Mouse (Mus musculus): ENCODE results near the gene Bcar3.

Gene Bcar3

DNA sequence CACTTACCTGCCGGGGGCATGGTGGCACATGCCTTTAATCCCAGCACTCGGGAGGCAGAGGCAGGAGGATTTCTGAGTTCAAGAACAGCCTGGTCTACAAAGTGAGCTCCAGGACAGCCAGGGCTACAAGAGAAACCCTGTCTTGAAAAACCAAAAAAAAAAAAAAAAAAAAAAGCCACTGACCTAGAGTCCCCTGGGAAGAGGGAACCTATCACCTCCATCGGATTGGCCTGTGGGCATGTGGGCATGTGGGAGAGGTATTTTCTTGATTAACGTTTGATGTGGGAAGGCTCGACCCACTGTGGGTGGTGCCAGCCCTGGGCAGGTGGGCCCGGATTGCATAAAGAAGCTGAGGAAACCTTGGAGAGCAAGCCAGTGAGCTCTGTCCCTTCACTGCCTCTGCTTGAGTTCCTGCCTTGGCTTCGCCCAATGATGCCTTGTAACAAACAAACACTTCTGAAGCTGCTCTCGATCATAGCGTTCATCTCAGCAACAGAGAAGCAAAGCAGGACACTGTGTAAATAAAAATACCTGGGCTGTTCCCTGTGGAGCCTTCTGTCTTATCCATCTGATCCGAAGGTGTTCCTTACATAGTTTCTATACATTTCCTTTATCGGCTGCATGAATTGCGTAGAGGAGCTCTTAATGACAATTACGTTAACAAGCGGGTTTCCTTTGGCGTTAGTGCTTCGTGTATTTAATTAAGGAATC lies 124.8 kb downstream of the Bcar3 start:
- no peak for DNase-seq (ENCODE audit: low spot score)

GRCm38 (mm10) chr3:122419610-122420409 lies 125.9 kb downstream of the Bcar3 start:
- DNase-seq (ENCODE audit: low spot score): peak; percentile 59

GRCm38 (mm10) chr3:122420410-122420774 lies 126.5 kb downstream of the Bcar3 start:
- peak; percentile 31 for DNase-seq (ENCODE audit: low spot score)

DNA sequence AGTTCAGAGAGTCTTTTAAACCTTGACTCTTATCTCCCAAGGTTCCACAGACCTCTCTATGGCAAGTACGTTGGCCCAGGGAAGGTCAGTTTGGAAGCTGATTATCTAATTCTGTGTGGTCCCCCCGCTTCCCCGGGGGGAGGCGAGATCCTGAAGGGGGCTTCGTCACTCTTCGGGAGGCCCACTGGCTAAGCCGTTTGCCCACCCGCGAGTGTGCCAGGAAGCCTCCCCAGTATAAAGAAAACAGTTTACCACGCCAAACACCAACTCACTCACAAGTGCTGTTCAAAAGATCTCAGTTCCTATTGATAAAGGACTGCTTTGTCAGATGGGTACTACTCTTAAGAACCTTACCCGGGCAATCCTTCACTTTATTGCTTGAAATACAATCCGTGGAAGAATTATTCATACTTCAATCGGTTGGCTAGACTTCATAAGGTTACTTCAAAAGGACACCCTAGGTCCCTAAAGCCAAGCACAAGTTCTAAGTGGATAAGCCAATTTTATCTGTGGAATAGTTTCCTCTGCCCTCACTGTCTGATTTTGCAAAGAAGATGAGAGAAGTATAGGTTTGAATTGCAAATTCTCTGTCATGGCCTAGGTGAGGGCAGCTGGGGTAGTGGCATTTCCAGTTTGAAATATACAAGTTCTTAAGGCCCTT lies 127.2 kb downstream of the Bcar3 start:
- DNase-seq (ENCODE audit: low spot score): no peak

GRCm38 (mm10) chr3:122421802-122422201 lies 127.9 kb downstream of the Bcar3 start:
- DNase-seq (ENCODE audit: low spot score): no peak

- no peak for DNase-seq (ENCODE audit: low spot score)
Observed at GRCm38 (mm10) chr3:122422276-122422675, 128.3 kb downstream of the Bcar3 start.

GRCm38 (mm10) chr3:122423643-122424042 lies 129.7 kb downstream of the Bcar3 start:
- no peak for DNase-seq (ENCODE audit: low spot score)

DNA sequence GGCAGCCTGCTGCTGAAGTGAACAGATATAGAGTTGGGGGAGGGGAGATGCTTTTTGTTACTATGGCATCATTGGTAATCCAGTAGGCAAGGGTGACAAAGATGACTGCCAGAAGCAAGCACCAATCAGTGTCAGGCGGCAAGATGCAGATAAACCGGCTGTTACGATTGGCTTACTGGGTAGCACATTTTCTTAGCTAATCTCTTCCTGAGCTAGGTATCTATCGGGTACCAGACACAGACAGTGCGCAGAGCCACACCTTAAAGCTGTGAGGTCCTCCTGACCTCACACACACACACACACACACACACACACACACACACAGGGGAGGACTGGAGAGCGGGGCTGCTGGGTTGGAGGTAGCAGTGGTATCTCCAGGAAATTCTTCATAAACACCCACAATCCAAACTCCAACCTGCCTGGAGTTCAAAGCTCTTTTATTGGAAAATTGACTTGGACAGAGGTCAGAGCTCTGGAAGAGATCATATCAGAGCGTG lies 134.4 kb downstream of the Bcar3 start:
- no peak for DNase-seq (ENCODE audit: low spot score)

DNA sequence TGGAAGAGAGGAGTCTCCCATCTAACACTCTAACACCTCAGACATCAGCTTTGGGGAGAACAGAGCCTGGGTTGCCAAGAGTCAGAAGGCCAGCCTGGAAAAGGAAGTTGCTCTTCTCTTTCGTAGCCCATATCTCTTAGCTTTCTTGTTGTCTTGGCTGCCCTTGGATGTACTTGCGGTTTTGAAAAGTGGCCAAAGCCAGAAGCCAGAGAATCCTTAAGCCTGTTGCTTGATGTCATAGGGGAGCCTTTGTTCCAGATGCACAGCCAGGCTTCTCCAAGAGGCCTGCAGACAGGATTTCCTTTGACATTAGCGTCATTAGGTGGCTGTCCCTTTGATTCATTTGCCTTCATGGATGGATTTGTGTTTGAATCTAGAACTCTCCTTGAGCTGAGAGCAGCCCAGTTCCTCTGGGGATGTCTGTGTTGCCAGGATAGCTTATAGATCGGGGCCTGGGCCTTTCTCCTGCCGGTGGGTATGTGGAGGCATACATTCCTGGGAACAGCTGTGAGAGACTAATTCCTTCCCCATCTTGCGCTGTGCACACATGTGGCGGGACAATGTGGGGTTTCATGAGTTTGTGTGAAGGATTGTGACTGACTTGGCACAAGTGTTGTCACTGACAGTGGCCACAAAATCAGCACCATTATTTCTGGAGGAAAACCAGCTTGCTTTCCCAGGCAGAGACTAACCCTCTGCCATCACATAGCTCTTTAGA lies 137.0 kb downstream of the Bcar3 start:
- peak; percentile 42 for DNase-seq (ENCODE audit: low spot score)

DNA sequence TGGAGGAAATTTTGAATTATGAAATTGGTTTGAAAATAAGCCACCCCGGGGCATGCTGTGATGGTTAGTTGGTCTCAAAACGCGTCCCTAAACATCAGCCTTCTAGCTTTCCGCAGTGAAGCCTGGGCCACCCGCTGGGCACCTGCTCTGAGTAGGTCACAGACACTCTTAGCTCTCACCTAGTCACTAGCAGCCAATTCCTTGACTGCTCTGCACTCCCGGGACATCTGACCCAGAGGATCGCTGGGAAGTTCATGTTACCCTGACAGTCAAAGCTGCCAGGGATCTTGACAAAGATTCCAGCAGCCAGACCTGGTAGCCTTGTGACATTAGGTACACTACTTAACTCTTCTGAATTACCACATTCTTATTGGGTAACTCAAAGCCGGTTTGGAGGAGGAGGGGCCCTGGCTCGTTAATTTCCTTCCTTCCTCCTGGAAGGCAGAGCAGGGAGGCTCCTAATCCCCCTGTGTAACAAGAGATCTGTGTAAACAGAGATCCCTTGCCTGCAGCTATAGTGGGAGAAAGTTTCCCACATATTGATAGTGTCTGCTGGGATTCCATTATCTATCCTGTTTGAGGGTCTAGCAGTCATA lies 139.0 kb downstream of the Bcar3 start:
- DNase-seq (ENCODE audit: low spot score): no peak

- no peak for DNase-seq (ENCODE audit: low spot score)
Observed at GRCm38 (mm10) chr3:122433975-122434626, 140.2 kb downstream of the Bcar3 start.

GRCm38 (mm10) chr3:122434983-122435935 lies 141.3 kb downstream of the Bcar3 start:
- DNase-seq (ENCODE audit: low spot score): no peak

DNA sequence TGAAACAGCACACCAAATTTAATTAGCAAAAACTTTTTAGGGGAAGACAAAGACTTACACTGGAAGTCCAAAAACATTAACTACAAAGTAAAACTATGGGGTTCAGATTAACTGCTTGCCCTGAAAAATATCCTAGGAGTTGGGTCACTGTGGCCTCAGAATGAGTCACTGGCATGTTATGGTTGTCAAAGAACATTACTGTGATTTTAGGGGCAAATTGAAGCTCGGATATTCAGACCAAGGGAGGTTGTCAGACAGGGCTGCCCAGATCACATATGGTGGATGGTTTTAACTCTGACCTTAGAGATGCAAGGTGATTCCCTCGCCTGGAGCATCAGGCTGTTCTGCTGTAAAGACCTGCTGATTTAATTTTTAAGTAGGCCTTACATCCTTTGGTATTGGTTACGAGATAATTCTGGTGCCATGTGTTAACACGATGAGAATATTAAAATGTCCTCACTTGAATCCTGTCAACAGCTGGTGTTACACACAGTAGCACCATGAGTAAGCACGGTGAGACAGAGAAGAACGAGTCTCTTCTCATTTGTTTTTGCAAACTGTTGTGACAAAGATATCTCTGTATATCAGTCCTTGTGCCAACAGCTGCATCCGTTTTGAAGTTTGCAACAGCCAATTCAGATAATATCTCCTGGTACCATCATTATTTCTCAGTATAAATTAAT lies 144.3 kb downstream of the Bcar3 start:
- no peak for DNase-seq (ENCODE audit: low spot score)

DNA sequence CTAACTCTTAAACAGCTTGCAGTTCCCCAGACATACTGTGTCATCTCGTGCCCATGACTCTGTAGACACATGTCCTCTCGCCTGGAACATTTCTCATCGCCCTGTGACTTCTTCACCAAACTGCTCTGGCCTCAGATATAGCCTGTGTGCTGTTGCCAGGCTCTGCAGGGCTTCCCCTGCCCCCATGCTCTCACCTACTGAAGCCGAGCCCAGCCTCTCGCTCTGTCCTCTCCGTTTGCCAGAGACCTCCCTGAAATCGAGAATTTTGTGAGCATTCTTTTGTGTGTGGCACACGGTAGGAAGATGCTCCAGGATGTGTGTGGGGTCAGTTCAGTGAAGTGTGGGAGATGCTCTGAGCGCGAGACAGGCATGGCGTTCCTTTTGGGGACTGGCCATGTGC lies 151.8 kb downstream of the Bcar3 start:
- DNase-seq (ENCODE audit: low spot score): no peak

- DNase-seq (ENCODE audit: low spot score): no peak
Observed at GRCm38 (mm10) chr3:122446678-122447077, 152.7 kb downstream of the Bcar3 start.

GRCm38 (mm10) chr3:122448196-122448595 lies 154.3 kb downstream of the Bcar3 start:
- no peak for DNase-seq (ENCODE audit: low spot score)

DNA sequence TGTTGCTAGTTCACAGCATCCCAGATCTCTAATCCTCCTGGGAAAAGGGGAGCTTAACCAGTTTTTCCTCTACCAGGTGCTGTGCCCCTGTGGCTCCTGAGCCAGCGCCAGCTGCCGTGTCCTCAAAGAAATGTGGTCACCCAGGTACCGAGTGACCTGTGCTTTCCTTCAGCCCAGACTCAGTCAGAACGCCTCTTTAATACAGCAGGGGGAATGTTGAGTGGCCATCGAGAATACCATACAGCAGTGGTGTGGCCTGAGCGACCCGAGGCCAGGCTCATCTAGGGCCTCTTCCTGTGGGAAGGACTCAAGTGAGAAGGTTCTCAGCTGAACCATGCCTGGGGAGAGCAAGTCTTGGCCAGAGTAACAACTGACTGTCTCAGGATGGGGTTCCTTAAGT lies 156.1 kb downstream of the Bcar3 start:
- DNase-seq (ENCODE audit: low spot score): no peak

GRCm38 (mm10) chr3:122453875-122454274 lies 159.9 kb downstream of the Bcar3 start:
- DNase-seq (ENCODE audit: low spot score): no peak

- no peak for DNase-seq (ENCODE audit: low spot score)
Observed at GRCm38 (mm10) chr3:122456156-122456555, 162.2 kb downstream of the Bcar3 start.

Measured in ovary, postnatal 14 days (tissue).